Comparison of ENCODE assay signal across 23 mouse cellular contexts in genomic region chr17:31349388-31349787, GRCm38 (mm10). TPM values are rescaled to one million over a fixed set of nuclear protein-coding genes. Genes with fewer than 3 reads are reported as not detected.
DNase-seq lines count a peak whose midpoint lies in the region; ATAC-seq and TF ChIP-seq lines count a peak whose summit lies in the region.
"Had no signal": no experiment of that assay in that cellular context is flagged by ENCODE, and none has a peak within 500 bp of the region (broad histone marks: within the 10 kb centered on the region; RNA-seq: fewer than 3 reads in every experiment).

No protein-coding gene starts in this region.

- no peak for TF ChIP-seq CTCF in layer of hippocampus, adult 2 months (conservative IDR thresholded peaks at IDR 0.05)
- TF ChIP-seq CTCF in hindbrain, postnatal 0 days (IDR thresholded peaks at IDR 0.05; ENCODE audit: low read depth) = no peak

- no peak overlapping the region for H3K4me2 ChIP-seq in forebrain, embryonic 12.5 days
- no peak overlapping the region for H3K4me2 ChIP-seq in forebrain, embryonic 11.5 days (ENCODE audit: low read depth, low read length, severe bottlenecking)
- no peak overlapping the region for H3K4me2 ChIP-seq in hindbrain, postnatal 0 days (ENCODE audit: low read depth, low read length)
- H3K4me2 ChIP-seq in kidney, embryonic 14.5 days (replicated peaks; ENCODE audit: low read depth, low read length) = no peak overlapping the region
- H3K4me2 ChIP-seq: embryonic facial prominence, embryonic 15.5 days; limb, embryonic 15.5 days; liver, embryonic 15.5 days had no signal

- H3K4me1 ChIP-seq in forebrain, embryonic 12.5 days = no peaks in the 10 kb centered on the region; the same call in 1 of the 2 replicates
- H3K4me1 ChIP-seq in forebrain, embryonic 11.5 days (replicated peaks; ENCODE audit: control insufficient read depth, insufficient read depth, low read length) = no peaks in the 10 kb centered on the region
- no peaks in the 10 kb centered on the region for H3K4me1 ChIP-seq in hindbrain, postnatal 0 days (ENCODE audit: insufficient read depth, low read length)
- no peaks in the 10 kb centered on the region for H3K4me1 ChIP-seq in kidney, embryonic 14.5 days (ENCODE audit: control insufficient read depth, insufficient read depth, low read length)
- H3K4me1 ChIP-seq: embryonic facial prominence, embryonic 15.5 days had no signal

- ATAC-seq in forebrain, embryonic 12.5 days (ENCODE audit: low FRiP score) = no peak
- no peak for ATAC-seq in forebrain, embryonic 11.5 days (replicated peaks; ENCODE audit: low FRiP score)
- ATAC-seq in hindbrain, postnatal 0 days = no peak
- ATAC-seq in kidney, embryonic 14.5 days (ENCODE audit: low FRiP score, low TSS enrichment) = no peak

- no peak overlapping the region for H3K9ac ChIP-seq in forebrain, embryonic 12.5 days
- no peak overlapping the region for H3K9ac ChIP-seq in forebrain, embryonic 11.5 days (ENCODE audit: low read length)
- H3K9ac ChIP-seq in hindbrain, postnatal 0 days (replicated peaks; ENCODE audit: low read length) = no peak overlapping the region
- no peak overlapping the region for H3K9ac ChIP-seq in kidney, embryonic 14.5 days (ENCODE audit: low read depth, low read length)
- H3K9ac ChIP-seq: embryonic facial prominence, embryonic 15.5 days; limb, embryonic 15.5 days; liver, embryonic 15.5 days had no signal

- DNase-seq in forebrain, embryonic 11.5 days (ENCODE audit: low spot score) = no peak
- peak; percentile 36 to 37 for DNase-seq in layer of hippocampus, adult 2 months (ENCODE audit: low spot score in 2 of 2)
- DNase-seq in layer of hippocampus, adult 11-12 months (ENCODE audit: low spot score) = no peak
- peak; percentile 83 for DNase-seq in brain, adult 2 months (ENCODE audit: low read depth, low spot score)
- no peak for DNase-seq in hindbrain, postnatal 0 days (ENCODE audit: low spot score)
- DNase-seq in embryo, embryonic 10.5 days (ENCODE audit: low spot score) = no peak
- DNase-seq: adrenal gland, adult 8-10 months; cerebellum, postnatal 14 days; embryo, embryonic 11 days; gastrocnemius, postnatal 25 days; heart, adult 2 months; heart, postnatal 36 days; kidney, adult 9 months; kidney, postnatal 4 days; spleen, adult 18-20 months; thymus, adult 18-20 months had no signal

- H3K4me3 ChIP-seq in forebrain, embryonic 12.5 days (replicated peaks) = no peak overlapping the region
- H3K4me3 ChIP-seq in forebrain, embryonic 11.5 days (ENCODE audit: low read depth, low read length) = no peak overlapping the region
- H3K4me3 ChIP-seq in layer of hippocampus, adult 2 months = no peak overlapping the region
- H3K4me3 ChIP-seq in hindbrain, postnatal 0 days (ENCODE audit: low read length) = no peak overlapping the region
- no peak overlapping the region for H3K4me3 ChIP-seq in kidney, embryonic 14.5 days (ENCODE audit: low read length)
- H3K4me3 ChIP-seq: embryonic facial prominence, embryonic 15.5 days; heart, adult 2 months; limb, embryonic 15.5 days; liver, embryonic 15.5 days; midbrain, embryonic 10.5 days had no signal

- H3K9me3 ChIP-seq in forebrain, embryonic 12.5 days = no peaks in the 10 kb centered on the region
- no peaks in the 10 kb centered on the region for H3K9me3 ChIP-seq in forebrain, embryonic 11.5 days (ENCODE audit: control insufficient read depth, low read length)
- no peaks in the 10 kb centered on the region for H3K9me3 ChIP-seq in hindbrain, postnatal 0 days (ENCODE audit: low read length)
- H3K9me3 ChIP-seq in kidney, embryonic 14.5 days (ENCODE audit: control insufficient read depth, low read length) = no peaks in the 10 kb centered on the region
- H3K9me3 ChIP-seq: embryonic facial prominence, embryonic 15.5 days; limb, embryonic 15.5 days; liver, embryonic 15.5 days; midbrain, embryonic 10.5 days had no signal

- H3K27me3 ChIP-seq in forebrain, embryonic 12.5 days = no peaks in the 10 kb centered on the region
- no peaks in the 10 kb centered on the region for H3K27me3 ChIP-seq in forebrain, embryonic 11.5 days (ENCODE audit: control insufficient read depth, insufficient read depth, low read length)
- H3K27me3 ChIP-seq in hindbrain, postnatal 0 days (ENCODE audit: insufficient read depth, low read length) = no peaks in the 10 kb centered on the region
- H3K27me3 ChIP-seq in kidney, embryonic 14.5 days (ENCODE audit: control insufficient read depth, insufficient read depth, low read length) = no peaks in the 10 kb centered on the region
- H3K27me3 ChIP-seq: embryonic facial prominence, embryonic 15.5 days; limb, embryonic 15.5 days; liver, embryonic 15.5 days had no signal

- H3K27ac ChIP-seq in forebrain, embryonic 12.5 days = 0 out of 2 replicates have a peak overlapping the region, but pooled peaks have one; percentile 13
- no peak overlapping the region for H3K27ac ChIP-seq in forebrain, embryonic 11.5 days (ENCODE audit: low read depth, low read length)
- H3K27ac ChIP-seq in layer of hippocampus, adult 2 months = peak overlapping the region; percentile 72; the same call in 1 of the 2 replicates
- H3K27ac ChIP-seq in hindbrain, postnatal 0 days = 0 out of 2 replicates have a peak overlapping the region, but pooled peaks have one; percentile 0
- H3K27ac ChIP-seq in kidney, embryonic 14.5 days (ENCODE audit: low read depth, low read length) = no peak overlapping the region
- H3K27ac ChIP-seq: embryonic facial prominence, embryonic 15.5 days; heart, adult 2 months; limb, embryonic 15.5 days; liver, embryonic 15.5 days; macrophage; midbrain, embryonic 10.5 days had no signal

- 85% methylated on average over 12 of the region's 12 CpGs for WGBS in forebrain, embryonic 12.5 days
- 88% methylated on average over 12 of the region's 12 CpGs for WGBS in forebrain, embryonic 11.5 days
- 56% methylated on average over 12 of the region's 12 CpGs for WGBS in hindbrain, postnatal 0 days
- whole genome bisulfite sequencing in kidney, embryonic 14.5 days = 83% methylated on average over 12 of the region's 12 CpGs

- H3K36me3 ChIP-seq in forebrain, embryonic 12.5 days (replicated peaks) = no peaks in the 10 kb centered on the region; the same call in 1 of the 2 replicates
- no peaks in the 10 kb centered on the region for H3K36me3 ChIP-seq in forebrain, embryonic 11.5 days (ENCODE audit: control insufficient read depth, insufficient read depth, low read length)
- H3K36me3 ChIP-seq in hindbrain, postnatal 0 days (ENCODE audit: insufficient read depth, low read length) = no peaks in the 10 kb centered on the region
- H3K36me3 ChIP-seq in kidney, embryonic 14.5 days (ENCODE audit: control insufficient read depth, insufficient read depth, low read length) = no peaks in the 10 kb centered on the region
- H3K36me3 ChIP-seq: embryonic facial prominence, embryonic 15.5 days; limb, embryonic 15.5 days; liver, embryonic 15.5 days; midbrain, embryonic 10.5 days had no signal

RNA-seq across cellular contexts. Expression of gene Pde9a, which starts 36.6 kb away (rescaled TPM):
- polyA plus RNA-seq in forebrain, embryonic 12.5 days (2016; fragmentation: Nextera tagmentation; extraction: Ambion mirVana) = 34.7 and 36.7 TPM in 2 replicates
- 30.4 and 33.7 TPM in 2 replicates for polyA plus RNA-seq in forebrain, embryonic 11.5 days (2014; fragmentation: Nextera tagmentation; extraction: Ambion mirVana)
- 10 to 100 TPM; 21.8 to 31.9 TPM for total RNA-seq in layer of hippocampus, adult 2 months (2021)
- total RNA-seq in hindbrain, postnatal 0 days (2014; rRNA removed) = 34.4 and 39.8 TPM in 2 replicates
- 35.2 and 36.3 TPM in 2 replicates for polyA plus RNA-seq in hindbrain, postnatal 0 days (2015; fragmentation: Nextera tagmentation; extraction: Ambion mirVana)
- 30.8 and 37.6 TPM in 2 replicates for polyA plus RNA-seq in kidney, embryonic 14.5 days (2014; fragmentation: Nextera tagmentation; extraction: Ambion mirVana)
- polyA plus RNA-seq: macrophage had no signal

Comparison
In these comparisons a context has a peak if more than half of its experiments do, and no peak if none do; other contexts are left out.
1. H3K27ac ChIP-seq: peak in forebrain, embryonic 12.5 days (single experiment), layer of hippocampus, adult 2 months (single experiment) and hindbrain, postnatal 0 days (single experiment); none in forebrain, embryonic 11.5 days (single experiment) and kidney, embryonic 14.5 days (single experiment).
2. DNase-seq: peak in layer of hippocampus, adult 2 months (2 of 2) and brain, adult 2 months (single experiment); none in forebrain, embryonic 11.5 days (single experiment), layer of hippocampus, adult 11-12 months (single experiment), hindbrain, postnatal 0 days (single experiment) and embryo, embryonic 10.5 days (single experiment).